Mouse (Mus musculus): ENCODE data around the gene Ddx25.

Ddx25 gene

DNA sequence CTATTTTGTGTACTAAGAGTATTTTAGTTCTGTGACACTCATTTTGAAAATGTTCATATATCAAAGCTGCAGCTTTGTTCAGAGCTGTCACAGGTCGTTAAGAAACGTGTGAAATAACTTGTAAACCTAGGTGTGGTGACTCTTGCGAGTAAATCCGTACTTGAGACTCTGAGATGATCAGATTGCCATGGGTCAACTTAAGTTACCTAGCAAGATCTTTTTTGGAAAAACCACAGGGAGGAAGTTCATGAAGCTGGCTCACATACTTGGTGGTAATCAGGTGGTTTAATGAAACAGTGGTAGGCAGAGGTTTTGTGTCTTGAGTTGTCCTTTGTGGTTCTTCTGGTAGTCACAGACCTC is 64.6 kb downstream of the Ddx25 start:
- no peak for DNase-seq (ENCODE audit: low spot score in 2 of 2)

DNA sequence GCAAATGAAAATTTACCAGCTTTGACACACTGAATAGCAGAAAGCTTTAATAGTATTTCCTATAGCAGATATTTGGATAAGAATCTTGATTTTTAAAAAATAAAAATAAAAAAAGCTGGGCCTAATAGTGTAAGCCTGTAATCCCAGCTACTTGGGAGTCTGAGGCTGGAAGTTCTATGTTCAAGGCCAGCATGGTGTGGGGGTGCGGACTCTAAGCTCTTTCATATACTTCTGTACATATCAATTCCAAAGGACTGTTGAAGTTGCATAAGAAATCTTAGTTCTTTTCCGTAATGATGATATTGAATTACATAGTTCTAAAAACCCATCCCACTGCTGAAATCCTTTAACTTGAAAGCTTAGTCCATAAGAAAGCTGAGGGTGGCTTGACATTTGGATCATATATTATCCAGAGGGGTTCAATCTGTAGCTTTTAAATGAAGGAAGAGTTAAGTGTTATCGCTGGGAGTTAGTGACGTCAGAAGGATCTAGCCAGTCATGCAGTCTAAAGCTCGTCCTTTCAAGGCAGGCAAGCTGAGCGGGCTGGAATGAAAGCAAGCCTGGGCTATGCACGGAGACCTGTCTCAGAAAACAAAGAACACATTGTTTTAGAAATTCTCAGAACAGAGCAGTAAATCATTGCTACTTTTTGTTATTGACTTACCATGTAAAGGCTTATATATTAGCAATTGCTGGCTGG is 65.1 kb downstream of the Ddx25 start:
- no peak for DNase-seq (ENCODE audit: low spot score in 2 of 2)

DNA sequence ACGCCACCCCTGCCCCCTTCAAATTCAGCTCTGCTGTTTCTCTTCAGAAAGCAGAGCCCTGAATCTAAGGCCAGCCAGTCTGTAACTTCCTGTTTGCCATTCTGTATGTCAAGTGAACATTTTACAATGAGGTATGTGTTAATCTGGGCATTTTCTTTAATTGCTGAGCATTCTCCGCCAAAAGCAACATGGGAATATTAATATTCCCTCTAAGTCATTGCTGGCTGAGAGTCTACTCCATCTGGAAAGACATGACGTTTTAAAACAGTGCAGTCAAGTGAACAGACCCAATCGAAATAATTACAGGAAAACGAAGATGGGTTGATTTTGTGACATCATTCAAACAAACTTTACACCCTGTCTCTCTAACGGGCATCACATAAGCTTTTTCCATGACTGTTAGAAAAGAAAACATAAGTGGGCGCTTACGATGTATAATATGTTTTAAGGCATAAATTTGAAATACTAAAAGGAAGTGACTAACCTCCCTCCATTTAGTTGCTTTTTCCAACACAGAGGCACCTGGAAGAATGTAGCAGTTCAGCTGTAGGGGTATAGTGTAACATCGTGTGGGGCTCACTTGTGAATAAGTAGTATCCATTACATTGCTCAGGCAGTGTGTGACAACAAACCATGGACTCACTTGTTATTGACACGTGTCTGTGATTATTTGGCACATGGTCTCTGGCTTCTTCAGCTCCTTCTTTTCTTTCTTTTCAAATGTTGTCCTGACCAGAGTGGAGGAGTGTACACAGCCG is 67.0 kb downstream of the Ddx25 start:
- DNase-seq (ENCODE audit: low spot score in 2 of 2), result no peak

DNA sequence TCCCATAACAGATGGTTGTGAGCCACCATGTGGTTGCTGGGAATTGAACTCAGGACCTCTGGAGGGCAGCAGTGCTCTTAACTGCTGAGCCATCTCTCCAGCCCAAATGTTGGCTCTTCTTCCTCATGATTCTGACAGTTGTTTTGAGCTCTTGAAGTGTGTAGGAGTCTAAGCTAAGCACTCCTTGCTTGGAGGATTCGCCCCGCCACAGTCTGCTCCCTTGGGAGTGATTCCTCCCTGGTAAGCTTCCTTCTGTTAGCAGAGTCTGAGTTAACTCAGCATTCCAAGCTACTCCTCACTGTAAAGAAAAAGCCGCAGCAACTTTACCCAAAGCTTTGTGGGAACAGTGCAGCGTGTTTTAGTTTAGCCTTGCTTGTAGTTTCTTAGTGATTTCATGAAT is 69.8 kb downstream of the Ddx25 start:
- DNase-seq (ENCODE audit: low spot score in 2 of 2), result no peak
